Mouse (Mus musculus) CH12.LX (cell line): ENCODE results near the gene Camta1. TPM values are rescaled to one million over a fixed set of nuclear protein-coding genes. Genes with fewer than 3 reads are reported as not detected.

Experiments
- DNase-seq: peaks from one replicate; pipeline ENCODE4 v3.0.0-alpha.2; 2013; ENCODE audit errors: extremely low read depth
- H3K27ac ChIP-seq: 2 replicates; pipeline ENCODE4 v1.5.1; 2012; ENCODE audit warnings: low read depth, mild to moderate bottlenecking, control low read depth, moderate library complexity; ENCODE audit not compliant: insufficient read depth
- H3K27me3 ChIP-seq: replicated peaks from 2 replicates; pipeline ENCODE3; 2012; ENCODE audit warnings: inconsistent platforms
- H3K36me3 ChIP-seq, 2 experiments: replicated peaks in 1 of 2; 2 replicates each; pipeline versions ENCODE3 to v1.6.1; 2012; ENCODE audit warnings: inconsistent platforms in 1 of 2, low read length in 1 of 2, mild to moderate bottlenecking in 1 of 2, mixed read lengths in 1 of 2, moderate library complexity in 1 of 2; ENCODE audit not compliant: control insufficient read depth in 1 of 2, insufficient read depth in 1 of 2
- H3K4me1 ChIP-seq, 2 experiments: 2 replicates each; pipeline ENCODE4 v1.6.1; 2012; ENCODE audit warnings: inconsistent platforms in 1 of 2, moderate library complexity in 1 of 2; ENCODE audit not compliant: insufficient read depth in 2 of 2, control insufficient read depth in 1 of 2
- H3K4me2 ChIP-seq: 2 replicates; pipeline ENCODE4 v1.6.1; 2012; ENCODE audit warnings: low read depth, mild to moderate bottlenecking, control low read depth; ENCODE audit not compliant: poor library complexity, insufficient read depth, severe bottlenecking
- H3K4me3 ChIP-seq, 3 experiments: fragments of 150-350 bp in 1 of 3; sonication (generic) in 1 of 3; replicated peaks in 1 of 3; 2 replicates each; pipeline versions ENCODE3 to v1.5.1; 2011 to 2012; ENCODE audit warnings: low read depth in 2 of 3, low read length in 2 of 3, mild to moderate bottlenecking in 2 of 3, moderate library complexity in 2 of 3, control low read depth in 1 of 3, improper control_type of control experiment in 1 of 3, inconsistent platforms in 1 of 3, mixed read lengths in 1 of 3; ENCODE audit not compliant: poor library complexity in 1 of 3
- H3K79me2 ChIP-seq: replicated peaks from 2 replicates; pipeline ENCODE4 v1.6.1; 2012; ENCODE audit warnings: mild to moderate bottlenecking, moderate library complexity; ENCODE audit not compliant: control insufficient read depth, poor library complexity, insufficient read depth, severe bottlenecking; ENCODE audit errors: extremely low read depth
- H3K9ac ChIP-seq: 2 replicates; pipeline ENCODE4 v1.6.1; 2012; ENCODE audit warnings: low read depth, mild to moderate bottlenecking, control low read depth, moderate library complexity; ENCODE audit not compliant: insufficient read depth
- H3K9me3 ChIP-seq: replicated peaks from 2 replicates; pipeline ENCODE3; 2012; ENCODE audit warnings: low read length, inconsistent platforms, mixed read lengths
- CHD2 ChIP-seq: IDR thresholded peaks from 2 replicates; pipeline ENCODE4 v1.6.1; 2011; ENCODE audit warnings: low read length, improper control_type of control experiment
- CTCF ChIP-seq, 2 experiments: IDR thresholded peaks in 1 of 2; conservative IDR thresholded peaks in 1 of 2; 2 replicates each; pipeline ENCODE4 v1.5.1; 2011 to 2012; ENCODE audit warnings: low read depth in 2 of 2, low read length in 2 of 2, improper control_type of control experiment in 1 of 2, inconsistent platforms in 1 of 2, mild to moderate bottlenecking in 1 of 2, moderate library complexity in 1 of 2
- ELF1 ChIP-seq: IDR thresholded peaks from 2 replicates; pipeline ENCODE4 v1.6.1; 2014; ENCODE audit warnings: low read depth, mild to moderate bottlenecking, inconsistent platforms, low read length, improper control_type of control experiment
- EP300 ChIP-seq: IDR thresholded peaks from 2 replicates; pipeline ENCODE4 v1.6.1; 2011; ENCODE audit warnings: low read length, improper control_type of control experiment
- ETS1 ChIP-seq: conservative IDR thresholded peaks from 2 replicates; pipeline ENCODE4 v1.6.1; 2012; ENCODE audit warnings: low read depth, mild to moderate bottlenecking, inconsistent platforms, low read length, improper control_type of control experiment, moderate library complexity
- GABPA ChIP-seq: IDR thresholded peaks from 2 replicates; pipeline ENCODE4 v1.6.1; 2012; ENCODE audit warnings: low read depth, low read length, improper control_type of control experiment, inconsistent platforms; ENCODE audit not compliant: insufficient replicate concordance
- HCFC1 ChIP-seq: IDR thresholded peaks from 2 replicates; pipeline ENCODE4 v1.6.1; 2012; ENCODE audit warnings: low read depth, mild to moderate bottlenecking, inconsistent platforms, low read length, improper control_type of control experiment
- JUND ChIP-seq: conservative IDR thresholded peaks from 2 replicates; pipeline ENCODE4 v1.6.1; 2011; ENCODE audit warnings: low read depth, low read length, improper control_type of control experiment
- KAT2A ChIP-seq: IDR thresholded peaks from 2 replicates; pipeline ENCODE4 v1.6.1; 2012; ENCODE audit warnings: low read length, improper control_type of control experiment, inconsistent platforms; ENCODE audit not compliant: insufficient replicate concordance
- MAX ChIP-seq: IDR thresholded peaks from 2 replicates; pipeline ENCODE4 v1.6.1; 2011; ENCODE audit warnings: low read length, improper control_type of control experiment
- MAZ ChIP-seq: IDR thresholded peaks from 2 replicates; pipeline ENCODE4 v1.6.1; 2012; ENCODE audit warnings: low read depth, mild to moderate bottlenecking, inconsistent platforms, low read length, improper control_type of control experiment, moderate library complexity
- MEF2A ChIP-seq: IDR thresholded peaks from 2 replicates; pipeline ENCODE4 v1.6.1; 2014; ENCODE audit warnings: low read depth, mild to moderate bottlenecking, inconsistent platforms, low read length, improper control_type of control experiment, borderline replicate concordance
- MXI1 ChIP-seq: IDR thresholded peaks from 2 replicates; pipeline ENCODE4 v1.6.1; 2011; ENCODE audit warnings: mild to moderate bottlenecking, low read depth, low read length, improper control_type of control experiment
- MYC ChIP-seq: IDR thresholded peaks from 2 replicates; pipeline ENCODE4 v1.6.1; 2011; ENCODE audit warnings: low read depth, mild to moderate bottlenecking, improper control_type of control experiment, low read length
- NELFE ChIP-seq: IDR thresholded peaks from 2 replicates; pipeline ENCODE4 v1.6.1; 2011; ENCODE audit warnings: low read depth, low read length, improper control_type of control experiment
- NRF1 ChIP-seq: IDR thresholded peaks from 2 replicates; pipeline ENCODE4 v1.6.1; 2014; ENCODE audit warnings: low read depth, mild to moderate bottlenecking, inconsistent platforms, low read length, improper control_type of control experiment, moderate library complexity
- PAX5 ChIP-seq: IDR thresholded peaks from 2 replicates; pipeline ENCODE4 v1.6.1; 2012; ENCODE audit warnings: low read length, inconsistent platforms, mixed read lengths
- RAD21 ChIP-seq: IDR thresholded peaks from 2 replicates; pipeline ENCODE4 v1.6.1; 2011; ENCODE audit warnings: low read depth, mild to moderate bottlenecking, low read length, improper control_type of control experiment, moderate library complexity
- RCOR1 ChIP-seq: conservative IDR thresholded peaks from 2 replicates; pipeline ENCODE4 v1.6.1; 2012; ENCODE audit warnings: low read depth, mild to moderate bottlenecking, inconsistent platforms, low read length, improper control_type of control experiment
- SIN3A ChIP-seq: IDR thresholded peaks from 2 replicates; pipeline ENCODE4 v1.6.1; 2012; ENCODE audit warnings: low read length, improper control_type of control experiment, inconsistent platforms
- SMC3 ChIP-seq: IDR thresholded peaks from 2 replicates; pipeline ENCODE4 v1.6.1; 2011; ENCODE audit warnings: low read depth, low read length, improper control_type of control experiment
- TBP ChIP-seq: conservative IDR thresholded peaks from 2 replicates; pipeline ENCODE4 v1.6.1; 2011; ENCODE audit warnings: low read depth, low read length, improper control_type of control experiment
- TCF12 ChIP-seq: IDR thresholded peaks from 2 replicates; pipeline ENCODE4 v1.6.1; 2014; ENCODE audit warnings: low read depth, mild to moderate bottlenecking, inconsistent platforms, low read length, improper control_type of control experiment
- UBTF ChIP-seq: IDR thresholded peaks from 2 replicates; pipeline ENCODE4 v1.6.1; 2012; ENCODE audit warnings: low read depth, mild to moderate bottlenecking, inconsistent platforms, low read length, improper control_type of control experiment, moderate library complexity
- USF1 ChIP-seq: IDR thresholded peaks from 2 replicates; pipeline ENCODE4 v1.6.1; 2014; ENCODE audit warnings: low read depth, mild to moderate bottlenecking, inconsistent platforms, low read length, improper control_type of control experiment
- USF2 ChIP-seq: conservative IDR thresholded peaks from 2 replicates; pipeline ENCODE4 v1.6.1; 2011; ENCODE audit warnings: low read depth, low read length, improper control_type of control experiment
- ZC3H11A ChIP-seq: IDR thresholded peaks from 2 replicates; pipeline ENCODE4 v1.6.1; 2012; ENCODE audit warnings: low read depth, mild to moderate bottlenecking, inconsistent platforms, low read length, improper control_type of control experiment
- ZMIZ1 ChIP-seq: IDR thresholded peaks from 2 replicates; pipeline ENCODE4 v1.6.1; 2012; ENCODE audit warnings: low read depth, mild to moderate bottlenecking, inconsistent platforms, low read length, improper control_type of control experiment
- dilution Hi-C: fragments of 300-500 bp; cut with MboI; formaldehyde crosslinking; loops from 2 replicates; pipeline ENCODE4 v1.14.3; 2020; ENCODE audit warnings: low sequenced_read_pairs; ENCODE audit not compliant: extremely low pct_unique_long_range_greater_than_20kb, extremely low pct_ligation_motif_present
- in situ Hi-C: fragments of 300-500 bp; cut with MboI; formaldehyde crosslinking; loops from 3 replicates; pipeline ENCODE4 v1.14.3; 2019; ENCODE audit warnings: low sequenced_read_pairs, low pct_ligation_motif_present, low pct_unique_long_range_greater_than_20kb, mixed read lengths
- polyA plus RNA-seq: library from polyadenylated mRNA; unstranded; fragments of >175 nt; gene quantifications from 2 replicates; pipeline ENCODE4 v1.2.1, GENCODE M21; 2012; ENCODE audit warnings: low read depth; ENCODE audit not compliant: insufficient read length
- total RNA-seq, 2 experiments: library from RNA; depleted of rRNA; stranded (reverse); fragments of 300-350 nt in 1 of 2; fragments of >200 nt in 1 of 2; gene quantifications; 2 replicates each; pipeline ENCODE4 v1.2.3; 2012 to 2014

Gene Camta1
- total and polyA plus RNA-seq, 3 experiments: 9.9 to 32.5 (median 15.3) TPM

DNA sequence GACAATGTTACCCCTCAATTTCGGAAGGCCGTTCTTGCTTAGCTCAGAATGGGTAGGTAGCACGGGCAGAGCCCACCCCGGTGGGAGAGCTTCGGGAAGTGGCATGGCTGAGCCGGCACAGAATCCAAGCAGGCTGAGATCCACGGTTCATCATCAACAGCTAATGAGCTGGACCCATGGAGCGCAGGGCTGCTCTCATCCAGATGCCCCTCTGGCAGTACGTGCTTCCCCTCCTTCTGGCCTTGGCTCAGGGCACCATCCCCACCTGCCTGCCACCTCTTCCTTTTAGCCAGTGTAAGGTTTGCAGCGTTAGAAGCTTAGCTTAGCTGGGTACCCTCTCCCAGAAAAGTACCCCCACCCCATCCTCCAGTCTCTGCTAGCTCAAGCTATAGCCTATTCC is 545.2 kb downstream of the Camta1 start:
- in situ Hi-C loops: no loop called here
- Histone ChIP-seq H3K4me2 (no peak overlapping the region), H3K36me3 (no peaks in the 10 kb centered on the region), H3K27me3 (no peaks in the 10 kb centered on the region), H3K4me3 (no peak overlapping the region), H3K4me1 (no peaks in the 10 kb centered on the region), H3K9ac (no peak overlapping the region), H3K79me2 (no peaks in the 10 kb centered on the region), H3K9me3 (peaks cover 91% of the 10 kb centered on the region), H3K27ac (no peak overlapping the region)
- dilution Hi-C loops: no loop called here
- DNase-seq: no peak
- TF ChIP-seq NELFE (no peak), KAT2A (no peak), CHD2 (no peak), HCFC1 (no peak), MYC (no peak), USF2 (no peak), MAZ (no peak), TBP (no peak), MAX (no peak), EP300 (no peak), USF1 (no peak), SMC3 (no peak), UBTF (no peak), ZC3H11A (no peak), CTCF (conservative IDR thresholded peaks at IDR 0.05 in 1 of 2, IDR thresholded peaks at IDR 0.05 in 1 of 2; ENCODE audit: low read depth in 2 of 2, low read length in 2 of 2) (no peak), RAD21 (no peak), JUND (no peak), RCOR1 (no peak)

DNA sequence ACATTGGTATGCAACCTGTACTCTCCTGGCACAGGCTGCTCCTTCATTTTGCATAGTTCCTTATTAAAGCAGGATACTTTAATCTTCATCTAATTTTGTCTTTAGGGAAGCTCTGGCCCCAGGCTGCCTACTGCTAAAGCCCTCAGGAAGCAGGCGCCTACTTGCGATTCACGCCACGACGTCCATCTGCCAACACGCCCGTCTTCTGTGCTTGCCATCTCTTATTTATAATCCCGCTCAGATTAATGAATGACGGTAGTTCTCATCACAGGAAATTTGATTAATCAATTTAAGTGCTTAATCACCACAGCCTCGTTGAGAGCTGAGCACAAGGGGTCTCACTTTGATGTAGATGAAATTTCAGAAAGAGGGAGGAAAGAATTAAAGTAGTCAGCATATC is 546.0 kb downstream of the Camta1 start:
- no peak for DNase-seq
- Histone ChIP-seq H3K27ac (no peak overlapping the region), H3K36me3 (no peaks in the 10 kb centered on the region), H3K9ac (no peak overlapping the region), H3K27me3 (no peaks in the 10 kb centered on the region), H3K79me2 (no peaks in the 10 kb centered on the region), H3K9me3 (peaks cover 91% of the 10 kb centered on the region), H3K4me1 (no peaks in the 10 kb centered on the region), H3K4me3 (no peak overlapping the region), H3K4me2 (no peak overlapping the region)
- dilution Hi-C loops (no loop called here), in situ Hi-C loops (no loop called here)
- TF ChIP-seq NRF1: no peak
- TF ChIP-seq MAZ: no peak
- TF ChIP-seq TCF12: no peak
- TF ChIP-seq SMC3: no peak
- TF ChIP-seq SIN3A: no peak
- no peak for TF ChIP-seq ZMIZ1
- TF ChIP-seq ZC3H11A: no peak
- no peak for TF ChIP-seq CTCF (conservative IDR thresholded peaks at IDR 0.05 in 1 of 2, IDR thresholded peaks at IDR 0.05 in 1 of 2; ENCODE audit: low read depth in 2 of 2, low read length in 2 of 2)
- TF ChIP-seq ETS1: no peak
- TF ChIP-seq MEF2A: no peak
- no peak for TF ChIP-seq MYC
- TF ChIP-seq EP300: no peak
- no peak for TF ChIP-seq USF1
- no peak for TF ChIP-seq GABPA
- TF ChIP-seq PAX5: no peak
- no peak for TF ChIP-seq RAD21
- TF ChIP-seq MXI1: no peak
- TF ChIP-seq HCFC1: no peak
- TF ChIP-seq ELF1: no peak
- no peak for TF ChIP-seq KAT2A
